Mouse (Mus musculus) kidney, postnatal 14 days (tissue): ENCODE measurements around the gene Prss34.

Experiments
- DNase-seq: peaks from one replicate; pipeline ENCODE4 v3.0.0; 2022; ENCODE audit warnings: mixed read lengths

Prss34 gene

GRCm38 (mm10) chr17:25298094-25298493 is at the start of gene Prss34:
Gene Prss34, plus strand, starts transcription at chr17:25298394.
- no peak for DNase-seq

- no peak for DNase-seq
These were observed 47.9 kb upstream of the Prss34 start for GRCm38 (mm10) chr17:25250181-25250835.

GRCm38 (mm10) chr17:25252643-25253042 is 45.6 kb upstream of the Prss34 start:
- no peak for DNase-seq

- DNase-seq = no peak
These were observed 44.4 kb upstream of the Prss34 start for GRCm38 (mm10) chr17:25253760-25254159.

- no peak for DNase-seq
These were observed 43.1 kb upstream of the Prss34 start for GRCm38 (mm10) chr17:25255110-25255509.

- DNase-seq = peak; percentile 58
These were observed 41.9 kb upstream of the Prss34 start, which contains the start of gene Baiap3 for GRCm38 (mm10) chr17:25256140-25256754. Gene Baiap3, minus strand, starts transcription at chr17:25256364.

GRCm38 (mm10) chr17:25257804-25258261 is 40.4 kb upstream of the Prss34 start:
- peak; percentile 38 for DNase-seq

GRCm38 (mm10) chr17:25264453-25264852 is 33.7 kb upstream of the Prss34 start:
- DNase-seq = peak; percentile 37

- no peak for DNase-seq
These were observed 27.3 kb upstream of the Prss34 start for GRCm38 (mm10) chr17:25270795-25271335.

- peak; percentile 49 for DNase-seq
These were observed 25.9 kb upstream of the Prss34 start for GRCm38 (mm10) chr17:25272326-25272725.

- DNase-seq = no peak
These were observed 25.1 kb upstream of the Prss34 start for GRCm38 (mm10) chr17:25272951-25273705.

GRCm38 (mm10) chr17:25273706-25274501 is 24.3 kb upstream of the Prss34 start:
- peak; percentile 98 for DNase-seq

- no peak for DNase-seq
These were observed 23.4 kb upstream of the Prss34 start, which contains the start of gene Ube2i for GRCm38 (mm10) chr17:25274571-25275346. Gene Ube2i, minus strand, starts transcription at chr17:25274622.

- DNase-seq = no peak
These were observed 22.4 kb upstream of the Prss34 start for GRCm38 (mm10) chr17:25275833-25276232.

- DNase-seq = peak; percentile 74
These were observed 16.1 kb upstream of the Prss34 start for GRCm38 (mm10) chr17:25282133-25282532.

- DNase-seq = peak; percentile 86
These were observed 13.2 kb upstream of the Prss34 start for GRCm38 (mm10) chr17:25285033-25285432.

- DNase-seq = peak; percentile 50
These were observed 9.4 kb upstream of the Prss34 start for GRCm38 (mm10) chr17:25288842-25289241.

- DNase-seq = no peak
These were observed 7.8 kb upstream of the Prss34 start for GRCm38 (mm10) chr17:25290411-25290810.

GRCm38 (mm10) chr17:25293495-25293894 is 4.7 kb upstream of the Prss34 start:
- DNase-seq = no peak

- no peak for DNase-seq
These were observed 4.1 kb upstream of the Prss34 start for GRCm38 (mm10) chr17:25294111-25294510.

- DNase-seq = no peak
These were observed 10.2 kb downstream of the Prss34 start, which contains the start of gene Prss28 for GRCm38 (mm10) chr17:25308346-25308745. Gene Prss28, plus strand, starts transcription at chr17:25308646.
